Mouse (Mus musculus) T-helper 17 cell (primary cell): ENCODE results near the gene Tmem239.

Source experiments
- in situ Hi-C, 2 experiments: fragments of 300-600 bp; cut with MboI, MseI; formaldehyde crosslinking; loops; 1 replicate in 1 of 2; 2 replicates in 1 of 2; pipeline ENCODE4 v1.15.1; 2025; ENCODE audit warnings: high pct_unique_total_duplicates in 2 of 2

The Tmem239 gene

DNA sequence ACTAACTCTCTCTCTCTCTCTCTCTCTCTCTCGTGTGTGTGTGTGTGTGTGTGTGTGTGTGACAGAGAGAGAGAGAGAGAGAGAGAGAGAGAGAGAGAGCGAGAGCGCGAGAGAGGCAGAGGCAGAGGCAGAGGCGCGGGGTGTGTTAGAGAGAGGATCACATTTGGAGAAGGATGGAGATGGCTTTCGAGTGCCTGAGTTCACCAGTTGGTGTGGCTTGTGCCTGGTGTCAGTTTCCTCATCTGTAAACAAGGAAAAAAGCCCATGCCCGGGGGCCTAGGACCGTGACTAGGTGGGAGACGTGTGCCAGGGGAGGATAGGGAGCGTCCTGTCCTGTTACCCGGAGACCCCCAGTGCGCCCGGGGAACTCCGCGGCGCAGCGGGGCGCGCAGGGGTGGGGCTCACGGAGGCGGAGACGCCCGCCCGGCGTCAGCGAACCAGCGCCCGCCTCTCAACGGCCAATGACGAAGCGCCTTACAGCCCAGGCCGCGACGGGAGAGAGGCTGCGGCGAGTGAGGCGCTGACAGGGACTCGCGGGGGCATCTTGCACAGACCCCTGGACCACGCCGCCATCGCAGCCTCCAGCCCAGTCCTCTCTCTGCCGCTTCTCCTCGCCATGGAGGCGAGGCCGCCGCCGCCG lies 43.6 kb downstream of the Tmem239 start, which contains the start of gene Ptpra:
TSS of gene Ptpra (plus strand) at position 485 of the 640 bp plus-strand sequence.
- in situ Hi-C loops = loop anchor here in 1 of 2 experiments (5.0 kb wide), 1 partner anchor 82 kb away; no protein-coding TSS in a partner anchor

DNA sequence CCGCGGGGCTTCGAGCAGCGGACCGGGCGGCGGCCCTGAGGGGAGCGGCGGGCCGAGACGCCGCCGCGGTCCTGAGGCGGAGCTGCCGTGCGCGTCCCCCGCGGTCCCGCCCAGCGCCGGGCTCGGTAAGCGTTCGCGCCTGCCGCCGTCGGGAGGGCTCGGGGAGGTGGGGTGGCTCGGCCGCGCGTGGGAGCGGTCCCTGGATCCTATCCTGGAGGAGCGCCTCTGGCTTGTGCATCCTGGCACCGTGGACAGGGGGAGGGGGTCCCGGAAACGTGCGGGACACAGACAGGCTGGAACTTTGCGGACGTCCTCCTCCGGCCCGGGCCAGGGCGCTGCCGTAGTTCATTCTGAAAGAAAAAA lies 44.1 kb downstream of the Tmem239 start:
- in situ Hi-C loops = loop anchor here in 1 of 2 experiments (5.0 kb wide), 1 partner anchor 82 kb away; no protein-coding TSS in a partner anchor

DNA sequence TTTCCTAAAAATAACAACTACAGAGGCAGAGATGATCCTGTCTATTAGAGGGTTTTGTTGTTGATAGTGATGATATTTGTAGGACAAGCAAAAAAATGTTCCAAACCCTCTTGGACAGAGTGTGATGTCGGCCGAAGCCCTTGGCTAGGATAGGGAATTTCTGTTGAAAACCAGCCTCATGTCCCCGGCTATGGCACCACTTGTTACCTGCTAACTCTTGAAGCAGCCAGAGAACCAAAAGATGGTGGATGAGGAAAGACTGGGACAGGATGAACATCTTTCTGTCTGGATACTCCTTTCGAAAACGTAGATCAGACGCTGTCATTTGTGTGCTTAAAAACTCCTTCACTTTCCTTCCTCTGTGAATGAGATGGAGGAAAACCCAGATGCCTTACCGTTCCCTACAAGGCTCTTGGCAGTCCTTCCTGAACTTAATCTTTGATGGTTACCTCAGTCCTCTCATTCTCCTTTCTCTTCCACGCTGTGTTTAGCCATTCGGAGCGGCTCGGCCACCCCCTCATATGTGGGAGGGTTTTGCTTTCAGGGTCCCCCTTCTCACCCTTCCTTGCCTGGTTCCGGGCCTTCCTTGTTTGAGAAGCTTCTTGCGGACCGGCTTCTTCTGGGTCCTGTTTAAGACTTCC lies 44.9 kb downstream of the Tmem239 start:
- in situ Hi-C loops = loop anchor here in 1 of 2 experiments (5.0 kb wide), 1 partner anchor 81 kb away; no protein-coding TSS in a partner anchor

DNA sequence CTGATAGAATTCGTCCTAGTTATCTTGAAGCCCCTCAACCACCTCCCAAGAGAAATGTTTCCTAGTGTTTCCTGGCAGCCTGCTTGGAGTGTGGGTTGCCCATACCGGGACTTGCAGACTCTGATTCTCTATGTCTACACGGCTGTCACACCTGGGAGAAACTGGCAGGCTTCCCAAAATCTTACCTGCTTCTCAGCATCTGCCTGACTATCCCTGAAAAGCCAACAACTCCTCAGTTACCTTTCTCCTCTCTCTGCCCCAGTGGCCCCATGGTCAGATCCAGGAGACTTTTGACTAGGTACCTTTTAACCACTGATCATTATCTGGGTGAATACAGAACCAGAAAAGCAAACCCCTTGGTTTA lies 45.4 kb downstream of the Tmem239 start:
- in situ Hi-C loops = loop anchor here in 1 of 2 experiments (5.0 kb wide), 1 partner anchor 81 kb away; no protein-coding TSS in a partner anchor

DNA sequence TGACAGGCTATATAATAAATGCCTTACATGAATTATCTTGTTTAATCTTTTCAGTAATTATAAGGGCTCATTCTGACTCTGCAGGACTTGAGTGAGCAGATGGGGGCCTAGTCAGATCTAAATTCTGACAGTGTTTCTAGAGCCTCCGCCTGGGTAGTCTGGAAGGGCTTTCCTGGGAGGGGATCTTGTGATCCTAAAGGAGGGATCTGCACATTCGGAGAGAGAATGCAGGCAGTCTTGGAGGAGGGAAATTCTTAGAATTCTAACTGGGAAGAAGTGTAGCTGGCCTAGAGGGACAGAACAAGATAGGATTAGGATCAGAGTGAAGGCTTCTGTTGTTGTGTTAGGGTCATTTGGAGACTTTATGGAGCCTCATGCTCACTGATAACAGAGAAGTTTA lies 46.0 kb downstream of the Tmem239 start:
- in situ Hi-C loops = loop anchor here in 1 of 2 experiments (5.0 kb wide), 1 partner anchor 80 kb away; no protein-coding TSS in a partner anchor

DNA sequence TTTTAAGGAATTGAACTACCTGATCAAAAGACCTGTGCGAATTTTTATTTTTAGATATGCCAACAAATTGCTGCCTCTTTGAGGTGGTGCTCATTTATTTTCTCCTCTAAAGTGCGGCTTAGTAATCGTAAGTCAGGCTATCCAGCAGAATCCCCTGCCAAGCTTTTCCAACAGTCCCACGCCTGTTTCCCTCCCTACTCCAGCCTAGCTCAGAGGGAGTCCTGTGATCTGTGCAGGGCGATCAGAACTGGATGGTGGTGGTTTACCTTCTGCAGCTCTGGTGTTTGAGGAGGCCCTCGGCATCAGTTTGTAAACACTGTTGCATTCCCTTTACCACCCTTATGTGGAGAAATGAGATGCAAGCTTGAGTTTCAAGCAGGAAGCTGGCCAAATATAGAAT lies 47.1 kb downstream of the Tmem239 start:
- in situ Hi-C loops = loop anchor here in 1 of 2 experiments (5.0 kb wide), 1 partner anchor 79 kb away; no protein-coding TSS in a partner anchor

DNA sequence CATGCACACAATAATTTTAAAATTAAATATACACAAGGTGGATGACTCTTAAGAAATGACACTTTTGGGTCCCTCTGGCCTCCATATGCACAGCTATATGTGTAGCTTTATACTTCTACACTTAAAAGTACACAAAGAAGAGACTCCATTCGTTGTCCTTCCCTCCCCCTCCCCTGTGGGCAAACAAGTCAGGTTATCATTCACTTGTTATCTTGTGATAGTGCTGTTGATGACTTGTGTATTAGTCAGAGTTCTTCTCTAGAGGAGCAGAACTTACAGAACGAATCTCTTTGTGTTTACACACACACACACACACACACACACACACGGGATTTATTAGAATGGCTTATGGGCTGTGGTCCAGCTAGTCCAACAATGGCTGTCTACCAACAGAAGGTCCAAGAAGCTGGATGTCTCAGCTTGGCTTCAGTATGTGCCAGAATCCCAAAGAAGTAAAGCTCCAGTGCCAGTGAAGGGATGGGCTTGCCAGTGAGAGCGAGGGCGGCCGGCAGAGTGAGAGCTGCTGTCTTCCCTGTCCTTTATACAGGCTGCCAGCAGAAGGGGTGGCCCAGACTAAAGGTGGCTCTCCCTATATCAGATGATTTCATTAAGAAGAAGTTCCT lies 48.6 kb downstream of the Tmem239 start:
- in situ Hi-C loops = loop anchor here in 1 of 2 experiments (5.0 kb wide), 1 partner anchor 77 kb away; no protein-coding TSS in a partner anchor
